Mouse (Mus musculus): ENCODE results near the gene Snrpc. TPM values are rescaled to one million over a fixed set of nuclear protein-coding genes. Genes with fewer than 3 reads are reported as not detected.
A peak's percentile ranks its signal among the peaks of the same experiment; 100 is the strongest.

The Snrpc gene
- polyA plus RNA-seq, 1 experiment from 2014 or later = 304 TPM

GRCm38 (mm10) chr17:27803752-27804151 lies 34.2 kb upstream of the Snrpc start:
- Histone ChIP-seq H3K27me3 (no peaks in the 10 kb centered on the region), H3K9ac (replicated peaks) (no peak overlapping the region), H3K36me3 (no peaks in the 10 kb centered on the region), H3K4me3 (replicated peaks) (no peak overlapping the region), H3K27ac (no peak overlapping the region), H3K4me1 (replicated peaks) (peaks cover 15% of the 10 kb centered on the region), H3K4me2 (replicated peaks) (no peak overlapping the region), H3K9me3 (no peaks in the 10 kb centered on the region)
- 81% methylated on average over 4 of the region's 4 CpGs for WGBS
- ATAC-seq = no peak

DNA sequence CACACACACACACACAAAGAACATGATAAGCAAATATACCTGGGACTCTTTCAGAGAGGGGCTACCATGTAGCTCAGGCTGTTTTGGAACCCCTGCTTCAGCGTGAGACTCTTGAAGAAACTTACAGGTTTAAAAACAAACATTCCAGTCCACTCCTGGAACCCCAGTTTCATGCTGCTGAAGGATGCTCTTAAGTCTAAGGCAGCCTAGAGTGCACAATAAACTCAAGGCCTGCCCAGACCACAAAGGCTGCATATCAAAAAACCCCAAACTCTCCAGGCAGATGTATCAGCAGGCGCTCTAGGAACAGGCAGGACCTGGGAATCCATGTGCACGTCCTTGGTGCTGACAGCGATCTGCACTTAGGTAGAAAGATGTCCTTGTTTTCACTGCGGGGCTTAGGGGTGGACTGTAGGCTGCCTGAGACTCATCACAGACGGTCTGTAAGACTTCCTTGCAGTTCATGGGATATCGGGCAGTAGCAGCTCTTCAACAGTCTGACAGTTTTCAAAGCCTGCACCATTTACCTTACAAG lies 33.7 kb upstream of the Snrpc start:
- no peaks in the 10 kb centered on the region for H3K27me3 ChIP-seq
- H3K9ac ChIP-seq (replicated peaks) = no peak overlapping the region
- WGBS = 93% methylated on average over 7 of the region's 7 CpGs
- no peak for ATAC-seq
- no peak overlapping the region for H3K4me2 ChIP-seq (replicated peaks)
- peaks cover 15% of the 10 kb centered on the region for H3K4me1 ChIP-seq (replicated peaks)
- no peak overlapping the region for H3K27ac ChIP-seq
- no peaks in the 10 kb centered on the region for H3K36me3 ChIP-seq
- no peaks in the 10 kb centered on the region for H3K9me3 ChIP-seq
- no peak overlapping the region for H3K4me3 ChIP-seq (replicated peaks)

DNA sequence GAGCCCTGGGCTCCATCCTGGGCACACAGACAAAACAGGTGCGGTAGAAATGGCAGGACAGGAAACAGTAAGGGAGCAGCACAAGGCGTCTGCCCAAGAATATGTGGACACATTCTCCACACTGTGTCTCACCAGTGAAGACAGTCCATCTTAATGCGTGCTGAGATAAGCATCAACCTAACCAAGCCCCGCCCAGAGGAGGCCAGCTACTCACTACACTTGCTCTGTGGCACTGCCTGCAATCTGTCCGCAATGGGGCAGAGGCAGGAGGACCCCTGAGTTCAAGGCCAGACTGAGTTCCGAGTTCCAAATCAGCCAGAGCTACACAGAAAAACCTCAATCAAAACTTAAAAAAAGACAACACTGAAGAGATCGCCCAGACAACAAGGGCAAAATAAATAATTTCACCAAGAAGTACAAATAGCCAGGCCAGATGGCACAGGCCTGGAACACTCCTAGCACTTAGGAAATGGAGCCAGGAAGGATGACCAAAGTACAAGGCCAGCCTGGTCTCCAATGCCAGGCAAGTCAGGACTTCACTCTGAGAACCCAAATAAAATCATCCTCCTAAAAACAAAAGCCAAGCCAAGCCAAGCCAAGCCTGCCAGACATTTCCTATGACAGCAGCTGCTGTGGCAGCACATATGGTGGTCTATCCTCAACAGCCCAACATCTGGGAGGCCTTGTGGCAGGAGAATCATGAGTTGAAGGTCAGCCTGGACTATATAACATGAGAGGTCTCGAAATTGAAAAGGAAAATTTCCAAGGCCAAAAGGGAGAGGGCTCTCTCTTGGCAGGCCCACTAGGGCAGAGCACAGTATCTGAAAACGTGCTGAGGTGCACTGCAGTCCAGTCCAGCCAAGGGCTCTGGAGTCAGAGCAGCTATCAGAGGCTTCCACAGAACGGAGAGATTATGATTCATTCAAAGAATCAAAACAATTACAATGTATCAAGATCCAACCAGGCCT lies 32.9 kb upstream of the Snrpc start:
- no peak overlapping the region for H3K9ac ChIP-seq (replicated peaks)
- H3K36me3 ChIP-seq = no peaks in the 10 kb centered on the region
- H3K27me3 ChIP-seq = no peaks in the 10 kb centered on the region
- no peaks in the 10 kb centered on the region for H3K9me3 ChIP-seq
- peaks cover 7% of the 10 kb centered on the region for H3K4me1 ChIP-seq (replicated peaks)
- no peak overlapping the region for H3K27ac ChIP-seq
- H3K4me3 ChIP-seq (replicated peaks) = no peak overlapping the region
- no peak overlapping the region for H3K4me2 ChIP-seq (replicated peaks)
- WGBS = 90% methylated on average over 10 of the region's 10 CpGs
- no peak for ATAC-seq

GRCm38 (mm10) chr17:27807542-27808078 lies 30.3 kb upstream of the Snrpc start:
- H3K4me2 ChIP-seq (replicated peaks) = no peak overlapping the region
- H3K9ac ChIP-seq (replicated peaks) = no peak overlapping the region
- 88% methylated on average over 2 of the region's 2 CpGs for WGBS
- H3K4me3 ChIP-seq (replicated peaks) = no peak overlapping the region
- no peaks in the 10 kb centered on the region for H3K9me3 ChIP-seq
- H3K27ac ChIP-seq = no peak overlapping the region
- no peak for ATAC-seq
- no peaks in the 10 kb centered on the region for H3K27me3 ChIP-seq
- H3K36me3 ChIP-seq = no peaks in the 10 kb centered on the region
- no peaks in the 10 kb centered on the region for H3K4me1 ChIP-seq (replicated peaks)

DNA sequence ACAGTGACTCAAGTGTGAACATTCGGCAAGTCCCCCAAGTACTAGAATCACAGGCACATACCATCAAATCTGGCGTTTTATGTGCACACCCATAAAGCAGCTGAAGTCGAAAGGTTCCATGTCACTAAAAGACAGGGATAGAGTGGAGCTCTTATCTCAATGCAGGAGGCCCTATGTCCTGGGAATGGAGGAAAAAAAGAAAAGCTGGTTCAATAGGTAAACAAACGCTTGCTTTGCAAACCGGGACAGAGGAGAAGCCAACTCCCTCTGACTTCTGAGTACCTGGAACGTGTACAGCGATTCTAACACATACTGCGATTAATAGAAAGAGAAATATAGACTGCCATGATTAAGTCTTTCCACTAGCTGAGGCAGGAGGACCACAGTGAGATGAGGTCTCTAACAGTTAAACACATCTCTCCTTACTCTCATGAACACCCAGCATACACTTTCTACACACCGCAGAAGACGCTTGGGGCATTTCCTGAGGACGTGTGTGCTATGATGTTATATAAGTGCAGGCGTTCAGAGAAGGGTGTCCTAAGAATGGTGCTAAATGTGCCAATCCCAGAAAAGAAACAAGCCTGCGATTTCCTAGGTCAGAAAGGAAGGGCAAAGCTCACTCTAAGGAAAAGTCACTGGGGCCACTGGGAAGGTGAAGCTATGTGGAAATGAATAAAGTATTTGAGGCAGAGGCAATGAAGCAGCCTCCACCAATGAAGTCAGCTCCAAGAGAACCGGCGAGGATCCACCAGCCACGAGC lies 27.2 kb upstream of the Snrpc start:
- 95% methylated on average over 16 of the region's 16 CpGs for WGBS
- no peaks in the 10 kb centered on the region for H3K4me1 ChIP-seq (replicated peaks)
- H3K9me3 ChIP-seq = no peaks in the 10 kb centered on the region
- H3K27ac ChIP-seq = no peak overlapping the region
- no peak overlapping the region for H3K4me3 ChIP-seq (replicated peaks)
- no peak for ATAC-seq
- no peaks in the 10 kb centered on the region for H3K27me3 ChIP-seq
- H3K9ac ChIP-seq (replicated peaks) = no peak overlapping the region
- no peaks in the 10 kb centered on the region for H3K36me3 ChIP-seq
- no peak overlapping the region for H3K4me2 ChIP-seq (replicated peaks)

DNA sequence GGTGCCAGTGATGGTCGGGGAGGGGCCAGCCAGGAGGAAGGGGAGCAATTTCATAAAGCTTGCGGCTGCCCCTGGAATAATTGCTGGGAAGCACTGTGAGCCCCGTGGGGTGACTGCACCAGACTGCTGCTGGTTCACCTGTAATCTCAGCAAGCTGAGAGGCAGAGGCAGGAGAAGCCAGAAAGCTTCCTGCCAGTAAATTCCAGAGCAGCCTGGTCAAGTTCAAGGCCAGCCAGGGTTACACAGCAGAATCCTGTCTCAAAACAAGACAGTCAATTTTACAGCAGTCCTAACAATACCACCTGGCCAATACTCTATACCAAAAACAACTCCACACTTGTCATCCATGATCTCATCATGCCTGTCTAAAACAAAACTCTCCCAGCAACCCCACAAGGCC lies 26.0 kb upstream of the Snrpc start:
- Histone ChIP-seq H3K36me3 (no peaks in the 10 kb centered on the region), H3K4me1 (replicated peaks) (0 out of 2 replicates have a peak, but pooled peaks cover 2% of the 10 kb centered on the region), H3K4me2 (replicated peaks) (no peak overlapping the region), H3K27ac (no peak overlapping the region), H3K4me3 (replicated peaks) (no peak overlapping the region), H3K9ac (replicated peaks) (no peak overlapping the region), H3K9me3 (no peaks in the 10 kb centered on the region), H3K27me3 (no peaks in the 10 kb centered on the region)
- WGBS = 92% methylated on average over 3 of the region's 3 CpGs
- ATAC-seq = no peak

- H3K9ac ChIP-seq (replicated peaks) = no peak overlapping the region
- no peak for ATAC-seq
- H3K4me3 ChIP-seq (replicated peaks) = no peak overlapping the region
- H3K4me2 ChIP-seq (replicated peaks) = no peak overlapping the region
- peaks cover 25% of the 10 kb centered on the region for H3K4me1 ChIP-seq (replicated peaks)
- no peaks in the 10 kb centered on the region for H3K9me3 ChIP-seq
- H3K27me3 ChIP-seq = no peaks in the 10 kb centered on the region
- H3K36me3 ChIP-seq = no peaks in the 10 kb centered on the region
- no peak overlapping the region for H3K27ac ChIP-seq
Observed at GRCm38 (mm10) chr17:27814606-27815005, 23.3 kb upstream of the Snrpc start.

- Histone ChIP-seq H3K4me3 (replicated peaks) (peak overlapping the region; percentile 100), H3K9ac (replicated peaks) (peak overlapping the region; percentile 97), H3K4me2 (replicated peaks) (peak overlapping the region; percentile 86), H3K9me3 (no peaks in the 10 kb centered on the region), H3K4me1 (replicated peaks) (peaks cover 32% of the 10 kb centered on the region), H3K27me3 (no peaks in the 10 kb centered on the region), H3K36me3 (no peaks in the 10 kb centered on the region), H3K27ac (no peak overlapping the region)
- WGBS = 23% methylated on average over 7 of the region's 7 CpGs
- ATAC-seq = no peak
Observed at GRCm38 (mm10) chr17:27819011-27819410, 18.9 kb upstream of the Snrpc start.

- ATAC-seq = no peak
- Histone ChIP-seq H3K36me3 (no peaks in the 10 kb centered on the region), H3K27ac (peak overlapping the region; percentile 87), H3K9ac (replicated peaks) (peak overlapping the region; percentile 97), H3K27me3 (no peaks in the 10 kb centered on the region), H3K9me3 (no peaks in the 10 kb centered on the region), H3K4me2 (replicated peaks) (peak overlapping the region; percentile 86), H3K4me3 (replicated peaks) (peak overlapping the region; percentile 100), H3K4me1 (replicated peaks) (peaks cover 32% of the 10 kb centered on the region)
- under 1% methylated on average over 20 of the region's 20 CpGs for WGBS
Observed at GRCm38 (mm10) chr17:27819521-27819970, 18.4 kb upstream of the Snrpc start.

DNA sequence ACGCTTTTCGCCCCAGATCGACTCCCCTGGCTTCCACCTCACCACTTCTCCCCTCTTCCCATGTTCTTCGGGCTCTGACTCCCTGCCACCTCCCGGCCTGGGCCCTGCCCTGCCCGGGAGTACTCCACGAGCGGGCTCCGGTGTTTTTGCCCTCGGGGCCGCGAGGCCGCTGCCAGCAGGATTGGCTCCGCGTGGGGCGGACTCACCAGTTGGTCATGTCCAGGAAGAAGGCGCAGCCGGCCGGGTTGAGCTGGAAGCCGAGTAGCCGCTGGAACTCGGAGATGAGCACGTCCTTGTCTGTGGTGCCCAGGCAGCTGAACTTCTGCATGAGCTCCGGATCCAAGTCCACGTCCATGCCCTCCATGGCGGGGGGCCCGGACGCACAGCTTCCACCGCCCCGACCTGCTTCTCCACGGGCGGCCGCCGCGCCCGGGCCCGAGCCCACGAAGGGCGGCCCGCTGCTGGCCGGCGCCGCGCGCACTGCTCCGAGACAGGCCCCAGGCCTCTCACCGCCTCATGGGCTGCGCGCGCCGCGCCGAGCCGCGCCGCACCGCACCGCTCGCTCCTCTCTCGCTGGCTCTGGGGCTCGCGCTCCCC lies 17.9 kb upstream of the Snrpc start:
- peak; percentile 92 for ATAC-seq
- H3K4me1 ChIP-seq (replicated peaks) = peaks cover 32% of the 10 kb centered on the region
- H3K27me3 ChIP-seq = no peaks in the 10 kb centered on the region
- H3K4me3 ChIP-seq (replicated peaks) = peak overlapping the region; percentile 100
- WGBS = under 1% methylated on average over 53 of the region's 62 CpGs
- H3K27ac ChIP-seq = peak overlapping the region; percentile 87
- H3K36me3 ChIP-seq = no peaks in the 10 kb centered on the region
- no peaks in the 10 kb centered on the region for H3K9me3 ChIP-seq
- H3K9ac ChIP-seq (replicated peaks) = peak overlapping the region; percentile 97
- H3K4me2 ChIP-seq (replicated peaks) = peak overlapping the region; percentile 86

DNA sequence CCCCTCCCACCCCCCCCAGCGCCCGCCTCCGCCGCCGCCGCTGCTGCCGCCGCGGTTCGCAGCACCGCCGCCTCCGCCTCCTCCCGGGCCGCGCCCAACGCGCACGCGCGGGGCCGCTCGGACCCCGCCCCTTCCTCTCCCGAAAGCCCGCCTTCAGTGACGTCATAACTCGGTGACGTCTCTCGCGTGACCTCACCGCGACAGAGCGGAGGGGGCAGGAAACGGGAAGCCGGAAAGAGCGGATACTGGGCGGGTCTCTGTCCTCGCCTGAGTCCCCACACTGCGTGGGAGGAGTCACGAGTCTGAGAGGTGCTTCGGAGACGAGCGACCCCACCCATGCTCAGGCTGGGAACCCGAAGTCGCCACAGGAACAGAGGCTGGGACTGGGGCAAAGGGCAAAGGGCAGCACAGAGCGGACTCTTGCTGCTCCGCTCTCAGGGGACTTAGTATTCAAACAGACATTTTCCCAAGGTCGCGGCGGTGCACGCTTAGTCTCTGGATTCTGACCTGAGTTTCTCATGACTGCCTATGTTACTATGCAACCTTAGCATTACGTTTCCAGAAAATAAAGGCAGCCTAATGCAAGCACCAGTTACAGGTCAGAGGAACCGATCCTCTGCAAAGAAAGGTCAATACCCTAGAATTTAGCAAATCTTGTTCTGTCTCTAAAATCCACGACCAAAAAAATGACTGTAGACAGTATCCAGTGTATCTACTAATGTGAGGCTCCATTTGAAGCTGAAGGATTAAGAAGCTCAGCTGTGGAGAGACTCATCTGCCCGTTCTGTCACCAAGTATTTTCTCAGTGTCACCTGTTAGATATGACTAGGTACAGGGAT lies 17.2 kb upstream of the Snrpc start, which contains the start of gene D17Wsu92e:
TSS of gene D17Wsu92e (minus strand) at position 81 of the 839 bp plus-strand sequence.
- ATAC-seq = peak; percentile 97
- peak within 1 kb of the TSS; percentile 100 for H3K4me3 ChIP-seq (replicated peaks)
- H3K9me3 ChIP-seq = no peaks in the 10 kb centered on the region
- peak within 1 kb of the TSS; percentile 87 for H3K27ac ChIP-seq
- peak within 1 kb of the TSS; percentile 97 for H3K9ac ChIP-seq (replicated peaks)
- no peaks in the 10 kb centered on the region for H3K36me3 ChIP-seq
- H3K4me1 ChIP-seq (replicated peaks) = peaks cover 32% of the 10 kb centered on the region
- peak within 1 kb of the TSS; percentile 86 for H3K4me2 ChIP-seq (replicated peaks)
- 4% methylated on average over 30 of the region's 56 CpGs for WGBS
- no peaks in the 10 kb centered on the region for H3K27me3 ChIP-seq

Measured in midbrain, embryonic 13.5 days (tissue).